Mouse (Mus musculus): ENCODE results near the gene Pou5f1.

Pou5f1 gene

DNA sequence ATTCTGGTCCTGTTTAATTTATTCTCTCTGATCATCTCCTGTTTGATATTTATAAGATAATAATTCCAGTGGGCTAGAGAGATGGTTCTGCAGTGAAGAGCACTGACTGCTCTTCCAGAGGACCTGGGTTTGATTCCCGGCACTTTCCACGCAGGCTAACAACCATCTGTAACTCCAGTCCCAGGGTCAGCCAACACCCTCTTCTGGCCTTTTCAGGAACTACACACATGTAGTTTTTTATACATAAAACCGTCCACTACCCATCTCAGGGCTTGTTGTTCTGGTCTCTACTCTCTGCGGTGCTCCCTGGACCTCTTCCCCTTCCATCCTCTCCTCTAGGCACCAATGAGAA, 44.3 kb downstream of the Pou5f1 start:
- DNase-seq (ENCODE audit: low spot score in 2 of 2): no peak

DNA sequence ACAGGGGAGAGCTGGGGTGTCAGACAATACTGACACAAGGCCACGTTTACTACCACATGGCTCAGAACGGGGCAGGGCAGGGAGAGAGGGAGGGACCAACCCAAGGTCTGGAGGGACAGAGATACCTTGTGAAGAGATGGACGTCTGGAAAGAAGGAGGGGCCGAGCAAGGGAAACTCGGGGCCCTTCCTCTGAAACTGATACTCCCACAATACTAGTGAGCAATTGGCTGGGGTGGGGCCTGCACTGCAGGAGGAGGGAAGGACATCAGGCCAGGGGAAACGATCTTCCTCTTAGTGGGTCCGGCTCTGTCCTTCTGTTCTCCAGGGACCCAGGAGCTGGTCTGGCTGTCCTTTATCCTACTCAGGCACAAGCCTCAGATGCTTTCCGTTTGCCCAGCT, 45.1 kb downstream of the Pou5f1 start:
- no peak for DNase-seq (ENCODE audit: low spot score in 2 of 2)

GRCm38 (mm10) chr17:35551881-35552414, 46.1 kb downstream of the Pou5f1 start, which contains the start of gene Cdsn:
Gene Cdsn, plus strand, starts transcription at chr17:35552128.
- DNase-seq (ENCODE audit: low spot score in 2 of 2): no peak

DNA sequence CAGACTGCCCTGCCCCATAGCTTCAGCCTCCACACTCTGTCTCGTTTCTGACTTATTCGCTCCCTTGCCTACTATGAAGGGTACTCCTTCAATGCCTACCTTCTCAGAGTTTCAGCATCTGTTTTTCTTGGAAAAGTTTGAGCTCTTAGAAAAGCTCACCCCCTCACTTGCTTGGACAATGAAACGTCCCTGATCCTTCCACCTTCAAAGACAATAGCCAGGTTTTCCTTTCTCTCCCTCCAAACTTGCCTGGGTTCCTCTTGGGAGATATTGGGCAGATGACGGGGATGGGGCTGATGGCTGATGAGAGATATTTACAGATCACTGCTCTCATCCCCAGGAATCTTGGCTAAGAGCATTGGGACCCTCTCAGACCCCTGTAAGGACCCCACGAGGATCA, 48.5 kb downstream of the Pou5f1 start:
- DNase-seq (ENCODE audit: low spot score in 2 of 2): no peak

- DNase-seq (ENCODE audit: low spot score in 2 of 2): peak in 1 of 2 experiments; percentile 13
Measured at GRCm38 (mm10) chr17:35554761-35555397, 49.1 kb downstream of the Pou5f1 start.

GRCm38 (mm10) chr17:35556186-35556765, 50.5 kb downstream of the Pou5f1 start:
- peak in 1 of 2 experiments; percentile 10 for DNase-seq (ENCODE audit: low spot score in 2 of 2)

GRCm38 (mm10) chr17:35556812-35557211, 51.0 kb downstream of the Pou5f1 start:
- peak; percentile 22 to 56 for DNase-seq (ENCODE audit: low spot score in 2 of 2)

- DNase-seq (ENCODE audit: low spot score in 2 of 2): peak in 1 of 2 experiments; percentile 16
Measured at GRCm38 (mm10) chr17:35557351-35557750, 51.5 kb downstream of the Pou5f1 start.

- peak in 1 of 2 experiments; percentile 10 for DNase-seq (ENCODE audit: low spot score in 2 of 2)
Measured at GRCm38 (mm10) chr17:35558216-35558615, 52.4 kb downstream of the Pou5f1 start.
